Mouse (Mus musculus) intestine, postnatal 0 days (tissue): ENCODE measurements around the gene Erp44. TPM values are rescaled to one million over a fixed set of nuclear protein-coding genes. Genes with fewer than 3 reads are reported as not detected.
A peak's percentile ranks its signal among the peaks of the same experiment; 100 is the strongest.

Source experiments
- ATAC-seq: fragments of 200-750 bp; cut with Nextera tagmentation; 2 replicates; pipeline ENCODE4 v1.8.0; 2017; ENCODE audit warnings: mild to moderate bottlenecking, moderate TSS enrichment, moderate library complexity
- H3K27ac ChIP-seq: fragments of 300-500 bp; sonication (generic); 2 replicates; pipeline ENCODE4 v1.5.1; 2014; ENCODE audit warnings: mild to moderate bottlenecking, low read depth, low read length, moderate library complexity
- H3K27me3 ChIP-seq: fragments of 300-500 bp; sonication (generic); replicated peaks from 2 replicates; pipeline ENCODE4 v1.6.1; 2014; ENCODE audit warnings: low read length, mixed read lengths; ENCODE audit not compliant: control insufficient read depth, insufficient read depth
- H3K36me3 ChIP-seq: fragments of 300-500 bp; sonication (generic); 2 replicates; pipeline ENCODE4 v1.6.1; 2014; ENCODE audit warnings: mild to moderate bottlenecking, moderate library complexity; ENCODE audit not compliant: control insufficient read depth, insufficient read depth
- H3K4me1 ChIP-seq: fragments of 300-500 bp; sonication (generic); replicated peaks from 2 replicates; pipeline ENCODE4 v1.6.1; 2014; ENCODE audit warnings: antibody characterized with exemption, low read length, mixed read lengths; ENCODE audit not compliant: control insufficient read depth, insufficient read depth
- H3K4me2 ChIP-seq: fragments of 300-500 bp; sonication (generic); replicated peaks from 2 replicates; pipeline ENCODE4 v1.6.1; 2014; ENCODE audit warnings: low read depth, mild to moderate bottlenecking, moderate library complexity
- H3K4me3 ChIP-seq: fragments of 300-500 bp; sonication (generic); 2 replicates; pipeline ENCODE4 v1.5.1; 2014; ENCODE audit warnings: low read depth, low read length
- H3K9ac ChIP-seq: fragments of 300-500 bp; sonication (generic); 2 replicates; pipeline ENCODE4 v1.6.1; 2014; ENCODE audit warnings: mild to moderate bottlenecking, low read depth, low read length
- H3K9me3 ChIP-seq: fragments of 300-500 bp; sonication (generic); 2 replicates; pipeline ENCODE4 v1.6.1; 2016; ENCODE audit warnings: mixed run types; ENCODE audit not compliant: control insufficient read depth
- CTCF ChIP-seq: sonication (generic); IDR thresholded peaks from 2 replicates; pipeline ENCODE4 v1.5.1; 2016; ENCODE audit warnings: low read depth, mild to moderate bottlenecking, control low read depth, antibody characterized with exemption, moderate library complexity
- WGBS: fragments of 180-500 bp; shearing (Covaris S2); extraction: QIAGEN DNeasy Blood & Tissue Kit; methylation state at CpG from one replicate; pipeline ENCODE4 v1.1.7; 2014; 5-methylcytosine and 5-hydroxymethylcytosine counted together
- polyA plus RNA-seq: library from polyadenylated mRNA; unstranded; fragments of >200 nt; fragmentation: Nextera tagmentation; extraction: Ambion mirVana; gene quantifications from 2 replicates; pipeline ENCODE4 v1.2.1, GENCODE M21; 2015

Gene Erp44
- polyA plus RNA-seq, result 75.7 and 78.8 TPM in 2 replicates

DNA sequence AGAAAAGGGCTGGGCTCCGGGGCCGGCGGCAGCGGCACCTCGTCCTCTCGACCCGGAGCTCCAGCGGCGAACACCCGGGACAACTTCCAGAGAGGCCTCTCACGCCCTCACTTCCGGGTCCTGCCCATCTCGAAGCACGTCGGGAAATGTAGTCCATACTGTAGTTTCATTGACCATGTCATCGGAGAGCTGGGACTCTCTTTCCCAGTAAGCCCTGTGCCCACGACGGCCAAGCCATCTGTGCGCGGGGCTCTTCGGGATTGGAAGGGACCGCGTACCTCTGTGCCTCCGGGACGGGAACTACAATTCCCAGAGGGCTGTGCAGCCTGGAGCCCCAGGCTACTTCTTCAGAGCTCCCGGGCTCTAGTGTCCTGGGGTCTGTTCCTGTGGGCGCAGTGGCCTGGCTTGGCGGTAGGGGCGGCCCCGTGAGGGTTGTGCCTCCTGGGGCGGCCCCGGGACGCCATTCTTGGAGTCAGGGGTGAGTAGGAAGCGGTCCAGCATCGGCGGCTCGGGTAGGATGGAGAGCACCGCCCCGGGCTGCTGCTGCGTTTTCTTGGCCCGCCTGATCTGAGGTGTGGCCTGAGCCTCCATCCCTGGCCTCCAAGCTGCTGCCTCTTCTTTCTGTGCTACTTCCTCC, at the start of gene Erp44, which contains the start of gene Invs:
Gene Erp44, minus strand, starts transcription at position 61 of the 637 bp plus-strand sequence.
Gene Invs, plus strand, starts transcription at position 263 of the 637 bp plus-strand sequence.
- H3K36me3 ChIP-seq, result no peaks in the 10 kb centered on the region
- WGBS, result under 1% methylated on average over 41 of the region's 41 CpGs

DNA sequence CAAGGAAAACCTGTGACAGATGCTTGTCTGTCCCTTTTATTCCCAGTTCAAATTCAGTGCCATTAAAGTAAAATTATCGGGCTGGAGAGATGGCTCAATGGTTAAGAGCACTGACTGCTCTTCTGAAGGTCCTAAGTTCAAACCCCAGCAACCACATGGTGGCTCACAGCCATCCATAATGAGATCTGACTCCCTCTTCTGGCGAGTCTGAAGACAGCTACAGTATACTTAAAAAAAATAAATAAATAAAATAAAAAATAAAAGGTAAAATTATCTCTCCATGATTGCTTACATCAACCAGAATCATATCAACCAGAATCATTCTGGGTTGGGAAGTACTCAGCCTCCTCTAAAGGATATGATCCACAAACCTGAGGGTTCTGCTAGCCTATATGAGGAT, 48.7 kb upstream of the Erp44 start:
- Histone ChIP-seq H3K27ac (no peak overlapping the region), H3K9me3 (no peaks in the 10 kb centered on the region), H3K27me3 (no peaks in the 10 kb centered on the region), H3K4me3 (no peak overlapping the region), H3K9ac (no peak overlapping the region), H3K36me3 (no peaks in the 10 kb centered on the region), H3K4me1 (no peaks in the 10 kb centered on the region), H3K4me2 (no peak overlapping the region)
- TF ChIP-seq CTCF, result 0 out of 2 replicates have a peak, but pooled peaks have one; percentile 25
- ATAC-seq, result no peak
- 63% methylated on average over 2 of the region's 2 CpGs for WGBS

More for the DNA sequence above, at the start of gene Erp44, which contains the start of gene Invs:
- ATAC-seq, result peak; percentile 100
- peak within 1 kb of the TSS; percentile 94 for H3K9ac ChIP-seq
- TF ChIP-seq CTCF, result no peak
- H3K4me3 ChIP-seq, result peak within 1 kb of the TSS; percentile 96
- H3K4me2 ChIP-seq, result peak within 1 kb of the TSS; percentile 73
- H3K27ac ChIP-seq, result peak within 1 kb of the TSS; percentile 83
- H3K27me3 ChIP-seq, result no peaks in the 10 kb centered on the region
- no peaks in the 10 kb centered on the region for H3K4me1 ChIP-seq
- no peaks in the 10 kb centered on the region for H3K9me3 ChIP-seq

DNA sequence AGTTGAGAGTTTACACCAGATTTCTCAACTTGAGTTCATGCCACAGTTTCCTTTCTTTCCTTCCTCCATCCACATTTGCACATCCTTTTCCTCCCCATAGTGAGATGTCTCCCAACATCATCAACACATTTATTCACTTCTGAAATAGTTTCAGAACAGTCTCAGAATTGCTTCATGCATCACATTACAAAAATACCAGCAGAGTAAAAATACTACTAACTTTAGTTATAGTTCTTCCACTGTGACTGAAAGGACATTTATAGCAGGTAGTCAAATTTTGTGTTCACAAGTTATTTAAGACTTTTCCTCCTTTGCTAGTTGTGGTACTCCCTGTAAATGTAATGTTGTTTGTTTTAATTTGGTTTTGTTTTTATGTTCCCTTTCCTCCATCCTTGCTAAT, 47.8 kb upstream of the Erp44 start:
- TF ChIP-seq CTCF, result no peak
- H3K4me2 ChIP-seq, result no peak overlapping the region
- H3K27me3 ChIP-seq, result no peaks in the 10 kb centered on the region
- H3K4me1 ChIP-seq, result no peaks in the 10 kb centered on the region
- H3K9me3 ChIP-seq, result no peaks in the 10 kb centered on the region
- H3K9ac ChIP-seq, result no peak overlapping the region
- ATAC-seq, result no peak
- no peak overlapping the region for H3K4me3 ChIP-seq
- H3K27ac ChIP-seq, result no peak overlapping the region
- H3K36me3 ChIP-seq, result no peaks in the 10 kb centered on the region

DNA sequence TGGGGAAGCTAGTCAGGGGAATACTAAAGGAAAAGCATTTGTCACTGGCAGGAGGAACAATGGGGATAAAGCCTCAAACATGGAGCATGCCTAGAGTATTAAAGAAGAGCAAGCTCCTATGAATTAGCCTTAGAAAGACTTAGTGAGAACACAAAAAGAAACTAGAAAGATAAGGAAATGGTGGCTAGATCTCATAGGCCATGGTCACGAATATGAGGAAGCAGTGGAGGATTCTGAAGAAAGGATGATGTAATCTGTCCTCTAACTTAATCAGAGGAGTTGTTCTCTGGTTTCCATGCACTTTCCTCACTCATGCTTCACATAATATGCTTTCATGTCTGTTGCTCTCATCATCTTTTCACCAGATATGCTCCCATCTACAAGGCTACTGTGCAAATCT, 42.7 kb upstream of the Erp44 start:
- H3K9me3 ChIP-seq, result no peaks in the 10 kb centered on the region
- H3K9ac ChIP-seq, result no peak overlapping the region
- H3K4me1 ChIP-seq, result no peaks in the 10 kb centered on the region
- 24% methylated on average over 1 of the region's 1 CpGs for WGBS
- no peak for TF ChIP-seq CTCF
- H3K36me3 ChIP-seq, result no peaks in the 10 kb centered on the region
- H3K27ac ChIP-seq, result no peak overlapping the region
- no peak overlapping the region for H3K4me3 ChIP-seq
- no peak overlapping the region for H3K4me2 ChIP-seq
- no peaks in the 10 kb centered on the region for H3K27me3 ChIP-seq
- no peak for ATAC-seq

DNA sequence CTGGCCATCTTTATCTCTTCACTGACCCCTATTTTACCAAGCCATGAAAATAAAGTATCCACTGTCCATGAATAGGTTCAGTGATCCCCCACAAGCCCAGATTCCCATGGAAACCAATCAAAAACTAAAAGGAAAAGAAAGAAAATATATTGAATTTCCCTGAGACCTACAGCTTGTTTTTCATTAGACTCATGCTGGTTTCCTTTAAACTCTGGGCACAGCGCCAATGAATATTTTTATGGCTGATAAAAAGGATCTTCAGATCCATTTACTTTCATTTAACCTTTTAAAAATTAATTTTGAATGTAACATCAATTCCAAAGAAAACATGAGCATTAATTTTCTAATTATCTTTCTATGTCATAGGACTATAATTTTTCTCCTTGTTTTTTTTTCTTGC, 41.9 kb upstream of the Erp44 start:
- H3K4me2 ChIP-seq, result no peak overlapping the region
- H3K4me1 ChIP-seq, result no peaks in the 10 kb centered on the region
- WGBS, result 67% methylated on average over 1 of the region's 1 CpGs
- no peaks in the 10 kb centered on the region for H3K9me3 ChIP-seq
- H3K27ac ChIP-seq, result no peak overlapping the region
- H3K4me3 ChIP-seq, result no peak overlapping the region
- no peak for TF ChIP-seq CTCF
- no peak overlapping the region for H3K9ac ChIP-seq
- no peak for ATAC-seq
- no peaks in the 10 kb centered on the region for H3K27me3 ChIP-seq
- no peaks in the 10 kb centered on the region for H3K36me3 ChIP-seq

DNA sequence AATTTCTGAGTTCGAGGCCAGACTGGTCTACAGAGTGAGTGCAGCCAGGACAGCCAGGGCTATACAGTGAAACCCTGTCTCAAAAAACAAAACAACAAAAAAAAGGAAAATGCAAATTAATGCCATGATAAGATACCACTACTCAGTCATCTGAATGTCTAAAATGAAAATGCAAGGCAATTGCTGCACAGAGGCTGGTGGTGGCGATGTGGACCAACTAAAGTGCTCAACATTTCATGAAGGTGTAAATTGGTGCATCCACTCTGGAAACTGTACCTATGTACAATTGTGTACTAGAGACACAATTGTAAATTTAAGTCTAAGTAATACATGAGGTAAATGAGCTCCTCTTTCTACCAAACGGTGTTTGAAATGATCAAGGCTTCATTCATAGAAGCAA, 36.7 kb upstream of the Erp44 start:
- Histone ChIP-seq H3K9ac (no peak overlapping the region), H3K36me3 (no peaks in the 10 kb centered on the region), H3K27ac (no peak overlapping the region), H3K4me3 (no peak overlapping the region), H3K4me1 (no peaks in the 10 kb centered on the region), H3K27me3 (no peaks in the 10 kb centered on the region), H3K9me3 (no peaks in the 10 kb centered on the region), H3K4me2 (no peak overlapping the region)
- 93% methylated on average over 3 of the region's 3 CpGs for WGBS
- peak; percentile 36 for TF ChIP-seq CTCF
- no peak for ATAC-seq
